Mouse (Mus musculus): ENCODE results near the gene Gm49353.

Gm49353 gene

DNA sequence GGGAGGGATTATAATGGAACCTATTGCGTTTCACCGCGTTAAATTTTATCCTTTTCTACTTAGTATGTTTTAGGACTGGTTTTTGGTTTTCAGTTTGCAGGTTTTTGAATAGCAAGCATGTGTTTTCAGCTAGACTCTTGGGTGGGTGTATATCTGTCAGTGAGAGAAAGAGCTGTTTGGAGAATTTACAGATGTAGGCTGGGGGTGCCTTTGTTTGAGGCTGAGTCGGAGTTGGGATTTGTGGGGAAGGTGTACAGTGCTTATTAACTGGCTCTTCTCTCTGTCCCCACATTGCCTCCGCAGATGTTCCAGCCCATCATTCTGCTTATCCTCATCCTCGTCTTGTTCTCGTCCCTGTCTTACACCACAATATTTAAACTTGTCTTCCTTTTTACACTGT lies at the start of gene Gm49353:
Gene Gm49353 (plus strand): TSS at position 313 of the 400 bp plus-strand sequence.
- DNase-seq (ENCODE audit: low read depth) = no peak

GRCm38 (mm10) chr10:29155304-29155703 lies 43.5 kb upstream of the Gm49353 start:
- DNase-seq (ENCODE audit: low read depth) = no peak

DNA sequence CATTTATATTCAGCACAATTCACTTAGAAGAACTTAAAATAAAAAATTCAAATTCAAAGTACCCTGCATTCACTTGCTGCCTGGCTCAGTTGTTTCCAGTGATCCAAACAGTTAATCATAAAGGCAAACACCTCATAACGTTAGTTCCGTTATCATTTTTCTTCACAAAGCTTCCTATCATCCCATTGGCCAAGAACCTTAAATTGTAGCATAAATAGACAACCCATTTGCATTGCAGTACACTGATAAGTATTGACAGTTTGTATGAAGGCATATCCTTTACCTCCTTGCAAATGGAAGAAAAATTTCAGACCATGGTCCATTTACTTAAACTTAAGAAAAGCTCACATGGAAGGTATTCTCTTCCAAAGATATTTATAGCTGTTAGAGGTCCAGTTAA lies 37.1 kb upstream of the Gm49353 start:
- DNase-seq (ENCODE audit: low read depth) = no peak

- DNase-seq (ENCODE audit: low read depth) = no peak
Observed at GRCm38 (mm10) chr10:29173778-29174177, 25.0 kb upstream of the Gm49353 start.

DNA sequence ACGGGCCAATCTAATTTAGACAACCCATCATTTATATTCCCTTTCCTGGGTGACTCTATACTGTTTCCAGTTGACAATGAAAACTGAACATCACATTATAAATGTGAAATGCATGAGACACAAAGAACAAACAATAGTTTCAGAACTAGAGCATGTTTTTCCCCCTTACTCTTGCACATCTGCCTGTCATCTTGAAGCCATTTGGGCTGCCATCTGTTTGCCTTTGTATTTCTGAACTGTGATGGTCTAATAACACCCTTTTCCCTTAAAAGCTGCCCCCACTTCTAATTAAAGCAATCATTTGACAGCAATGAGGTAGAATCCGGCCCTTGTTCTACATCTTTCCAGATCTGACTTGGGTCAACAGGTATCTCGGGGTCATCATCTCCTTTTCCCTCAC lies 23.1 kb upstream of the Gm49353 start:
- DNase-seq (ENCODE audit: low read depth) = no peak

- no peak for DNase-seq (ENCODE audit: low read depth)
Observed at GRCm38 (mm10) chr10:29176881-29177280, 21.9 kb upstream of the Gm49353 start.

DNA sequence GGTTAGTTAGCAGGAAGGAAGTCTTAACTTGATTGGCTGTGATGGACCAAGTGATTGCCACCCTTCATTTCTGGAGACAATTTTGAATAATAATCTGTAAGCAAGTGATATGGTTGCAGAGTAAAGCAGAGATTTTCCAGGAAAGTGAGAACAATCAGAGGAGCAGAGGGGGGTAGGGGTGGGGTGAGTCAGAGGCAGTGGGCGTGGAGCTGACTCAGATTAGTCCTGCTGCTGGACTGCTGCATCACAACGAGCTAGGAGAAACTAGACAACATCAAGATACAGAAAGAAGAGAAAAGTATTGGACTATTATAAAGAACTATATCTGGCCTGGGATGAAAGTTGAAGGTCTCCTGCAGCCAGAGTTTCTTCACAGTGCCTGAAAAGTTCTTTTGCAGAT lies 20.8 kb upstream of the Gm49353 start:
- no peak for DNase-seq (ENCODE audit: low read depth)

- DNase-seq (ENCODE audit: low read depth) = no peak
Observed at GRCm38 (mm10) chr10:29180210-29180609, 18.5 kb upstream of the Gm49353 start.

GRCm38 (mm10) chr10:29181046-29181445 lies 17.7 kb upstream of the Gm49353 start:
- no peak for DNase-seq (ENCODE audit: low read depth)

DNA sequence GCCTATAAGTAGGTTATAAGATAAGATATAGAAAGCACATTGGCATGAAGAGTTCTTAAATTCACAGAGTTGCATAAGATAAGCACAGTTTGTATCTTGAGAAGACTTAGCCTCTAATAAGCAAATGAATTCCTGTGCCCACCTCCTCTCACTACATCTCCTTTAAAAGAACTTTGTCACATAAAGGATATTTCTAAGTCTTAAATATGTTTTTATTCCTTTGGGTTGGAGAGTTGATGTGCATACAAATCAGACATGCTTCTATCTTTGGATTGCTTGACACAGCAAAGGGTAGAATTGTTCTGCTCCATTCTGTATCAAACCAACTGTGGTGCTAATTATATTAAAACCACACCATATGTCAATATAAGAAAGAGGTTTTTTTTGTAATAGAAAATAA lies 5.0 kb upstream of the Gm49353 start:
- DNase-seq (ENCODE audit: low read depth) = no peak

GRCm38 (mm10) chr10:29196811-29197210 lies 1.9 kb upstream of the Gm49353 start:
- DNase-seq (ENCODE audit: low read depth) = no peak

- DNase-seq (ENCODE audit: low read depth) = peak; percentile 8
Observed at GRCm38 (mm10) chr10:29199835-29200234, 1.1 kb downstream of the Gm49353 start.

GRCm38 (mm10) chr10:29200609-29201008 lies 1.9 kb downstream of the Gm49353 start:
- DNase-seq (ENCODE audit: low read depth) = no peak

GRCm38 (mm10) chr10:29206730-29207129 lies 8.0 kb downstream of the Gm49353 start:
- peak; percentile 74 for DNase-seq (ENCODE audit: low read depth)

GRCm38 (mm10) chr10:29208735-29209134 lies 10.0 kb downstream of the Gm49353 start:
- no peak for DNase-seq (ENCODE audit: low read depth)

DNA sequence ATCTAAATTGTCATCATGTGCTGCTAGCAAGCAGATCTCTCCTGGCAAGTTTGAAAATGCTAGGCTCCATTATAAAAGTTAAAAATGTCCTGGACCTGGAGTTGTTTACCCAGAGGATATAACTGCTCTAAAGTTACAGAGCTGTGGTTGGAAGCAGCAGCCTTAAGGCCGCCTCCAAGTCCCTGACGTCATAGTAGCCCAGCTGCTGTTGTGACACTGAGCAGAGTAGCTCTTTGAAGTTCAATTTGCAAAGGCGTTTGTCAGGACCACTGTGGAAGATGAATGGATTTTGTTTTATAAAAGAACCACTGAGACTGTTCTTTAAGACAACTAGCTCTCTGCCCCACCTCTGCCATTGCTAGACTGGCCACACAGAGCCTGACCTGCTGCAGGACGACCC lies 12.7 kb downstream of the Gm49353 start, which contains the start of gene 9330159F19Rik:
Gene 9330159F19Rik (plus strand): TSS at position 154 of the 400 bp plus-strand sequence.
- DNase-seq (ENCODE audit: low read depth) = peak; percentile 38

GRCm38 (mm10) chr10:29213534-29214100 lies 14.9 kb downstream of the Gm49353 start:
- no peak for DNase-seq (ENCODE audit: low read depth)

GRCm38 (mm10) chr10:29216957-29217356 lies 18.2 kb downstream of the Gm49353 start:
- DNase-seq (ENCODE audit: low read depth) = no peak

GRCm38 (mm10) chr10:29217451-29217850 lies 18.7 kb downstream of the Gm49353 start:
- no peak for DNase-seq (ENCODE audit: low read depth)

DNA sequence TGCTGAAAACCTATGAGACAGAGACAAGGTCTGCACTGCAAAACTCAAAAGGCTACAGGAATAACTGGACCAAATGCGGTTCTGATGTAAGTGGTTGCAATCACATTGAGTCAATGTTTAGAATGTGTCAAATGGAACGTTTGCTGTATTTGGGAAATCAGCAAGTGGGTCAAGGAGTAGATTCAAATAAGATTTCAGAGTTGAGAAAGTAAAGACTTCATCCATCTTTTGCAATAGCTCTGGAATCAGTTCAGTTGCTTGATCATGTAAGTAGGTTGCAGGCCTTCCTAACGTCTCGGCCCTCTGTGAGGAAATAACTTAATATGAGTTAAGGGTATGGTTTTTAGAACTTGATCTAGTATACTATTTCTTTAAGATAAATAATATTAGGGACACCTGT lies 26.6 kb downstream of the Gm49353 start:
- DNase-seq (ENCODE audit: low read depth) = no peak

- no peak for DNase-seq (ENCODE audit: low read depth)
Observed at GRCm38 (mm10) chr10:29231208-29231607, 32.5 kb downstream of the Gm49353 start.
